Mouse (Mus musculus) CH12.LX (cell line): ENCODE measurements at regions not wholly inside any gene's neighbourhood (a gene's known extent, or its start where the extent isn't known, plus 50 kb on each side); places are given as distances from the start of the nearest gene placed in this dataset.

Source experiments
- DNase-seq: peaks from one replicate; pipeline ENCODE4 v3.0.0-alpha.2; 2013; ENCODE audit errors: extremely low read depth
- H3K27ac ChIP-seq: 2 replicates; pipeline ENCODE4 v1.5.1; 2012; ENCODE audit warnings: low read depth, mild to moderate bottlenecking, control low read depth, moderate library complexity; ENCODE audit not compliant: insufficient read depth
- H3K27me3 ChIP-seq: replicated peaks from 2 replicates; pipeline ENCODE3; 2012; ENCODE audit warnings: inconsistent platforms
- H3K36me3 ChIP-seq, 2 experiments: replicated peaks in 1 of 2; 2 replicates each; pipeline versions ENCODE3 to v1.6.1; 2012; ENCODE audit warnings: inconsistent platforms in 1 of 2, low read length in 1 of 2, mild to moderate bottlenecking in 1 of 2, mixed read lengths in 1 of 2, moderate library complexity in 1 of 2; ENCODE audit not compliant: control insufficient read depth in 1 of 2, insufficient read depth in 1 of 2
- H3K4me1 ChIP-seq, 2 experiments: 2 replicates each; pipeline ENCODE4 v1.6.1; 2012; ENCODE audit warnings: inconsistent platforms in 1 of 2, moderate library complexity in 1 of 2; ENCODE audit not compliant: insufficient read depth in 2 of 2, control insufficient read depth in 1 of 2
- H3K4me2 ChIP-seq: 2 replicates; pipeline ENCODE4 v1.6.1; 2012; ENCODE audit warnings: low read depth, mild to moderate bottlenecking, control low read depth; ENCODE audit not compliant: poor library complexity, insufficient read depth, severe bottlenecking
- H3K4me3 ChIP-seq, 3 experiments: fragments of 150-350 bp in 1 of 3; sonication (generic) in 1 of 3; replicated peaks in 1 of 3; 2 replicates each; pipeline versions ENCODE3 to v1.5.1; 2011 to 2012; ENCODE audit warnings: low read depth in 2 of 3, low read length in 2 of 3, mild to moderate bottlenecking in 2 of 3, moderate library complexity in 2 of 3, control low read depth in 1 of 3, improper control_type of control experiment in 1 of 3, inconsistent platforms in 1 of 3, mixed read lengths in 1 of 3; ENCODE audit not compliant: poor library complexity in 1 of 3
- H3K79me2 ChIP-seq: replicated peaks from 2 replicates; pipeline ENCODE4 v1.6.1; 2012; ENCODE audit warnings: mild to moderate bottlenecking, moderate library complexity; ENCODE audit not compliant: control insufficient read depth, poor library complexity, insufficient read depth, severe bottlenecking; ENCODE audit errors: extremely low read depth
- H3K9ac ChIP-seq: 2 replicates; pipeline ENCODE4 v1.6.1; 2012; ENCODE audit warnings: low read depth, mild to moderate bottlenecking, control low read depth, moderate library complexity; ENCODE audit not compliant: insufficient read depth
- H3K9me3 ChIP-seq: replicated peaks from 2 replicates; pipeline ENCODE3; 2012; ENCODE audit warnings: low read length, inconsistent platforms, mixed read lengths
- BHLHE40 ChIP-seq: IDR thresholded peaks from 2 replicates; pipeline ENCODE4 v1.6.1; 2011; ENCODE audit warnings: mild to moderate bottlenecking, low read depth, low read length, improper control_type of control experiment
- CHD1 ChIP-seq: IDR thresholded peaks from 2 replicates; pipeline ENCODE4 v1.6.1; 2012; ENCODE audit warnings: low read depth, low read length, improper control_type of control experiment, inconsistent platforms
- CHD2 ChIP-seq: IDR thresholded peaks from 2 replicates; pipeline ENCODE4 v1.6.1; 2011; ENCODE audit warnings: low read length, improper control_type of control experiment
- CTCF ChIP-seq, 2 experiments: IDR thresholded peaks in 1 of 2; conservative IDR thresholded peaks in 1 of 2; 2 replicates each; pipeline ENCODE4 v1.5.1; 2011 to 2012; ENCODE audit warnings: low read depth in 2 of 2, low read length in 2 of 2, improper control_type of control experiment in 1 of 2, inconsistent platforms in 1 of 2, mild to moderate bottlenecking in 1 of 2, moderate library complexity in 1 of 2
- E2F4 ChIP-seq: IDR thresholded peaks from 2 replicates; pipeline ENCODE4 v1.6.1; 2011; ENCODE audit warnings: low read depth, low read length, improper control_type of control experiment; ENCODE audit not compliant: insufficient replicate concordance
- ELF1 ChIP-seq: IDR thresholded peaks from 2 replicates; pipeline ENCODE4 v1.6.1; 2014; ENCODE audit warnings: low read depth, mild to moderate bottlenecking, inconsistent platforms, low read length, improper control_type of control experiment
- IRF4 ChIP-seq: IDR thresholded peaks from 2 replicates; pipeline ENCODE4 v1.6.1; 2014; ENCODE audit warnings: low read depth, mild to moderate bottlenecking, inconsistent platforms, low read length, improper control_type of control experiment
- MXI1 ChIP-seq: IDR thresholded peaks from 2 replicates; pipeline ENCODE4 v1.6.1; 2011; ENCODE audit warnings: mild to moderate bottlenecking, low read depth, low read length, improper control_type of control experiment
- NELFE ChIP-seq: IDR thresholded peaks from 2 replicates; pipeline ENCODE4 v1.6.1; 2011; ENCODE audit warnings: low read depth, low read length, improper control_type of control experiment
- POLR2AphosphoS2 ChIP-seq: IDR thresholded peaks from 2 replicates; pipeline ENCODE4 v1.6.1; 2011; ENCODE audit warnings: low read depth, low read length, improper control_type of control experiment
- RCOR1 ChIP-seq: conservative IDR thresholded peaks from 2 replicates; pipeline ENCODE4 v1.6.1; 2012; ENCODE audit warnings: low read depth, mild to moderate bottlenecking, inconsistent platforms, low read length, improper control_type of control experiment
- SIN3A ChIP-seq: IDR thresholded peaks from 2 replicates; pipeline ENCODE4 v1.6.1; 2012; ENCODE audit warnings: low read length, improper control_type of control experiment, inconsistent platforms
- USF2 ChIP-seq: conservative IDR thresholded peaks from 2 replicates; pipeline ENCODE4 v1.6.1; 2011; ENCODE audit warnings: low read depth, low read length, improper control_type of control experiment
- ZMIZ1 ChIP-seq: IDR thresholded peaks from 2 replicates; pipeline ENCODE4 v1.6.1; 2012; ENCODE audit warnings: low read depth, mild to moderate bottlenecking, inconsistent platforms, low read length, improper control_type of control experiment
- ZNF384 ChIP-seq: IDR thresholded peaks from 2 replicates; pipeline ENCODE4 v1.6.1; 2012; ENCODE audit warnings: low read depth, low read length, improper control_type of control experiment, inconsistent platforms
- dilution Hi-C: fragments of 300-500 bp; cut with MboI; formaldehyde crosslinking; loops from 2 replicates; pipeline ENCODE4 v1.14.3; 2020; ENCODE audit warnings: low sequenced_read_pairs; ENCODE audit not compliant: extremely low pct_unique_long_range_greater_than_20kb, extremely low pct_ligation_motif_present
- in situ Hi-C: fragments of 300-500 bp; cut with MboI; formaldehyde crosslinking; loops from 3 replicates; pipeline ENCODE4 v1.14.3; 2019; ENCODE audit warnings: low sequenced_read_pairs, low pct_ligation_motif_present, low pct_unique_long_range_greater_than_20kb, mixed read lengths

DNA sequence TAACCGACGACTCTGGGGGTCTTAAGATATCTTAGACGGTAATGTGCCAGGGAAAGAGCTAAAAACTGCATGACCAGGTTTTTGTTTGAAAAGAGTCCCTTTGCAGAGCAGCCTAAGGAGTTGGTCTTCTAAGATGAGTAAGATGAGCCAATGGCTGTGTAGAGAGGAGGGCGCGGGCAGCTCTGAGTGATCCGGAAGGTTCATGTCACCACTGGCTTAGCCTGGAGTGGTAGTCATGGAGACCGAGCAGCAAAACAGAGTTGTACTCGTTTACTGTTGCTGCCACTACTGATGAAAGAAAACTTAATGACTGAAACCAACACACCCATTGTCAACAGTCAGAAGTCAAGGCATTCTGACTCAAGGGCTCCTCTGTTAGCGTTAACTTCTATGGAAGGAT is 368.4 kb downstream of the Lmx1a start:
- Histone ChIP-seq H3K4me2 (no peak overlapping the region), H3K27ac (no peak overlapping the region), H3K9ac (no peak overlapping the region), H3K9me3 (peaks cover 41% of the 10 kb centered on the region), H3K4me3 (no peak overlapping the region), H3K27me3 (no peaks in the 10 kb centered on the region), H3K79me2 (no peaks in the 10 kb centered on the region), H3K36me3 (no peaks in the 10 kb centered on the region)
- dilution Hi-C loops (no loop called here), in situ Hi-C loops (no loop called here)
- DNase-seq, result no peak
- TF ChIP-seq MXI1, result no peak
- TF ChIP-seq IRF4, result no peak
- TF ChIP-seq NELFE, result no peak
- no peak for TF ChIP-seq USF2
- no peak for TF ChIP-seq RCOR1
- TF ChIP-seq CHD2, result no peak
- TF ChIP-seq ZNF384, result no peak
- no peak for TF ChIP-seq ZMIZ1
- no peak for TF ChIP-seq E2F4
- TF ChIP-seq, all 38 proteins: peak for 0
- no peaks in the 10 kb centered on the region for H3K4me1 ChIP-seq

DNA sequence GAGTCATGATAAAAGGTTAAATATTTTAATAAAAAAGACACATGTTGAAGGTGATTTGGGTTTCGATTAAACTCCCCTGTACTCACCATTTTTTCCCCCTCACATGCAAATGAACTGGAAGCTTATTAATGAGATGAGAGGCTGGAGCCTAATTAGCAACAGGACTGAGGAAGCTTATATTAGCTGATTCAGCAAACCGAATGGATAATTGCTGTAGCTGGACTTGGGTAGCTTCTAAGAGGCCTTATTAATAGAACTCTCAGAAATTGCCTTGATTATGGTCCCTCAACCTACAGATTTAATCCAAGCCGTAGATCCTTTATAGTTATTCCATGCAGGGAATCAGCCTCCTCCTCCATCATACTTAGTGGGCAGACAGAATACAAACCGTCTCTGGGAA is 369.7 kb downstream of the Lmx1a start:
- in situ Hi-C loops, result no loop called here
- TF ChIP-seq CHD1 (no peak), ZNF384 (no peak), USF2 (no peak), BHLHE40 (no peak), SIN3A (no peak), E2F4 (no peak), POLR2AphosphoS2 (no peak), CHD2 (no peak), CTCF (conservative IDR thresholded peaks at IDR 0.05 in 1 of 2, IDR thresholded peaks at IDR 0.05 in 1 of 2; ENCODE audit: low read depth in 2 of 2, low read length in 2 of 2) (no peak), ELF1 (no peak), MXI1 (no peak)
- Histone ChIP-seq H3K4me2 (no peak overlapping the region), H3K9ac (no peak overlapping the region), H3K79me2 (no peaks in the 10 kb centered on the region), H3K27ac (no peak overlapping the region), H3K36me3 (no peaks in the 10 kb centered on the region), H3K4me3 (no peak overlapping the region), H3K9me3 (peaks cover 41% of the 10 kb centered on the region), H3K4me1 (no peaks in the 10 kb centered on the region), H3K27me3 (no peaks in the 10 kb centered on the region)
- dilution Hi-C loops, result no loop called here
- no peak for DNase-seq
